Mouse (Mus musculus): ENCODE results near the gene Clasrp.

Gene Clasrp

GRCm38 (mm10) chr7:19603849-19604605, at the start of gene Clasrp:
Gene Clasrp, minus strand, starts transcription at chr7:19604486.
- DNase-seq = peak; percentile 98

- no peak for DNase-seq
Measured at GRCm38 (mm10) chr7:19652614-19653013, 48.3 kb upstream of the Clasrp start.

GRCm38 (mm10) chr7:19651063-19651786, 46.9 kb upstream of the Clasrp start:
- DNase-seq = no peak

GRCm38 (mm10) chr7:19641223-19641622, 36.9 kb upstream of the Clasrp start:
- DNase-seq = no peak

- DNase-seq = no peak
Measured at GRCm38 (mm10) chr7:19635074-19635827, 31.0 kb upstream of the Clasrp start.

- DNase-seq = no peak
Measured at GRCm38 (mm10) chr7:19634591-19634990, 30.3 kb upstream of the Clasrp start.

GRCm38 (mm10) chr7:19633855-19634254, 29.6 kb upstream of the Clasrp start:
- DNase-seq = no peak

GRCm38 (mm10) chr7:19633197-19633596, 28.9 kb upstream of the Clasrp start:
- no peak for DNase-seq

GRCm38 (mm10) chr7:19632720-19633119, 28.4 kb upstream of the Clasrp start:
- no peak for DNase-seq

- DNase-seq = no peak
Measured at GRCm38 (mm10) chr7:19632275-19632674, 28.0 kb upstream of the Clasrp start.

- peak; percentile 98 for DNase-seq
Measured at GRCm38 (mm10) chr7:19629361-19629734, 25.1 kb upstream of the Clasrp start, which contains the start of gene Relb. Gene Relb, minus strand, starts transcription at chr7:19629438.

- DNase-seq = peak; percentile 98 to 99
Measured at GRCm38 (mm10) chr7:19628536-19629360, 24.5 kb upstream of the Clasrp start.

GRCm38 (mm10) chr7:19628192-19628535, 23.9 kb upstream of the Clasrp start:
- no peak for DNase-seq

GRCm38 (mm10) chr7:19627721-19628120, 23.4 kb upstream of the Clasrp start:
- DNase-seq = no peak

GRCm38 (mm10) chr7:19623433-19623832, 19.1 kb upstream of the Clasrp start:
- no peak for DNase-seq

- DNase-seq = no peak
Measured at GRCm38 (mm10) chr7:19622241-19622640, 18.0 kb upstream of the Clasrp start.

GRCm38 (mm10) chr7:19620811-19621210, 16.5 kb upstream of the Clasrp start:
- DNase-seq = no peak

GRCm38 (mm10) chr7:19619004-19619801, 14.9 kb upstream of the Clasrp start:
- peak; percentile 76 to 77 for DNase-seq

- peak; percentile 80 to 85 for DNase-seq
Measured at GRCm38 (mm10) chr7:19615036-19615577, 10.8 kb upstream of the Clasrp start.

GRCm38 (mm10) chr7:19610969-19611368, 6.7 kb upstream of the Clasrp start:
- peak; percentile 46 to 50 for DNase-seq

GRCm38 (mm10) chr7:19609641-19610332, 5.5 kb upstream of the Clasrp start:
- DNase-seq = no peak

Data from B cell, adult 2 months (primary cell).